Mouse (Mus musculus) heart, postnatal 36 days (tissue): ENCODE measurements around the gene Cacfd1. TPM values are rescaled to one million over a fixed set of nuclear protein-coding genes. Genes with fewer than 3 reads are reported as not detected.

Experiments used
- DNase-seq, 2 experiments: peaks; one replicate each; pipeline ENCODE4 v3.0.0; 2021 to 2022
- intact Hi-C: fragments of 180-260 bp; cut with DNase I; formaldehyde crosslinking; loops from one replicate; pipeline ENCODE4 v1.15.1; 2025
- total RNA-seq, 2 experiments: library from RNA; stranded (reverse); gene quantifications; 2 replicates each; pipeline ENCODE4 v1.2.3; 2021

The Cacfd1 gene
- total RNA-seq, 2 experiments from 2014 or later: 41.0 to 44.2 TPM

GRCm38 (mm10) chr2:27026332-27026731 lies 16.6 kb downstream of the Cacfd1 start:
- no peak for DNase-seq
- intact Hi-C loops: no loop called here

GRCm38 (mm10) chr2:27026857-27027617 lies 17.3 kb downstream of the Cacfd1 start:
- intact Hi-C loops: no loop called here
- DNase-seq: no peak

- intact Hi-C loops: no loop called here
- peak; percentile 78 to 81 for DNase-seq
These were observed 18.1 kb downstream of the Cacfd1 start, which contains the start of gene Slc2a6 for GRCm38 (mm10) chr2:27027618-27028436. TSS of gene Slc2a6 (minus strand) at chr2:27027998.

GRCm38 (mm10) chr2:27028437-27029015 lies 18.8 kb downstream of the Cacfd1 start:
- DNase-seq: no peak
- intact Hi-C loops: no loop called here

- intact Hi-C loops: no loop called here
- DNase-seq: no peak
These were observed 22.6 kb downstream of the Cacfd1 start for GRCm38 (mm10) chr2:27032361-27032760.

GRCm38 (mm10) chr2:27036003-27036402 lies 26.3 kb downstream of the Cacfd1 start:
- no peak for DNase-seq
- intact Hi-C loops: no loop called here

GRCm38 (mm10) chr2:27037008-27037407 lies 27.3 kb downstream of the Cacfd1 start:
- intact Hi-C loops: no loop called here
- no peak for DNase-seq

- intact Hi-C loops: loop anchor here (1.0 kb wide), 4 partner anchors 20 to 391 kb away; no protein-coding TSS in a partner anchor
- peak; percentile 74 to 75 for DNase-seq
These were observed 28.9 kb downstream of the Cacfd1 start for GRCm38 (mm10) chr2:27038596-27038995.

GRCm38 (mm10) chr2:27039286-27039685 lies 29.6 kb downstream of the Cacfd1 start:
- DNase-seq: no peak
- intact Hi-C loops: no loop called here

- intact Hi-C loops: loop anchor here (2.0 kb wide), 1 partner anchor 85 kb away; no protein-coding TSS in a partner anchor
- no peak for DNase-seq
These were observed 32.6 kb downstream of the Cacfd1 start for GRCm38 (mm10) chr2:27042131-27042844.

- DNase-seq: peak; percentile 86 to 88
- intact Hi-C loops: loop anchor here (1.0 to 2.0 kb wide), 2 partner anchors 83 to 194 kb away; no protein-coding TSS in a partner anchor
These were observed 33.7 kb downstream of the Cacfd1 start for GRCm38 (mm10) chr2:27043461-27043860.

GRCm38 (mm10) chr2:27044166-27044565 lies 34.4 kb downstream of the Cacfd1 start:
- DNase-seq: peak in 1 of 2 experiments; percentile 57
- intact Hi-C loops: loop anchor here (2.0 kb wide), 1 partner anchor 35 kb away; the partner anchor contains the start of gene Adamtsl2

GRCm38 (mm10) chr2:27044641-27045040 lies 34.9 kb downstream of the Cacfd1 start:
- DNase-seq: no peak

GRCm38 (mm10) chr2:27045979-27046770 lies 36.4 kb downstream of the Cacfd1 start:
- peak; percentile 79 to 86 for DNase-seq
- intact Hi-C loops: loop anchor here (2.0 kb wide), 1 partner anchor 33 kb away; the partner anchor contains the start of gene Adamtsl2

More at GRCm38 (mm10) chr2:27044641-27045040, 34.9 kb downstream of the Cacfd1 start:
- intact Hi-C loops: loop anchor here (2.0 kb wide), 1 partner anchor 34 kb away; the partner anchor contains the start of gene Adamtsl2

- intact Hi-C loops: no loop called here
These were observed 39.7 kb downstream of the Cacfd1 start for GRCm38 (mm10) chr2:27049408-27049807.

GRCm38 (mm10) chr2:27058251-27058650 lies 48.5 kb downstream of the Cacfd1 start:
- no peak for DNase-seq
- intact Hi-C loops: no loop called here

More at GRCm38 (mm10) chr2:27049408-27049807, 39.7 kb downstream of the Cacfd1 start:
- DNase-seq: no peak

- no peak for DNase-seq
- intact Hi-C loops: no loop called here
These were observed 49.0 kb downstream of the Cacfd1 start for GRCm38 (mm10) chr2:27058751-27059150.

- intact Hi-C loops: no loop called here
- DNase-seq: no peak
These were observed 49.5 kb downstream of the Cacfd1 start for GRCm38 (mm10) chr2:27059187-27059586.

- DNase-seq: no peak
- intact Hi-C loops: no loop called here
These were observed 57.4 kb downstream of the Cacfd1 start for GRCm38 (mm10) chr2:27067124-27067523.
